Mouse (Mus musculus) kidney, postnatal 14 days (tissue): Measurements from ENCODE around the gene Pcnt.

Experiments used
- DNase-seq: peaks from one replicate; pipeline ENCODE4 v3.0.0; 2022; ENCODE audit warnings: mixed read lengths

Gene Pcnt

DNA sequence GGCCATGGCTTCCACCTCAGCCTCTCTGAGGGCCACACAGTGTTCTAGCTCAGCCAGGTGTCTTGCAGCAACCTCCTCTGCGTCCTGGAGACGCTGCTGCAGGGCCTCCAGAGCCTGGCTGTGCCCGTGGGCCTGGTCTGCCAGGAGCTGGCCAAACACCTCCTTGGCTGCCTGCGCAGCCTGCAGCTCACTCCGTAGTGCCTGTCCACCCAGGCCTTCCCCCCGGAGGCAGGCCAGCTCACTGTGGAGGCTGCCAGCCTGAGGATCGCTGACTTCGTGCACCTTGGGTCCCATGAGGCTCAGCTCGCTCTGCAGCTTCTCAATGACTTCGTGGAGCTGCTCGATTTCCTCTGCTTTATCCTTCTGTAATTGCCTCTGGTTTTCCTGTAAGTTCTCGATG lies 50.0 kb downstream of the Pcnt start:
- no peak for DNase-seq

GRCm38 (mm10) chr10:76391786-76392185 lies 50.8 kb downstream of the Pcnt start:
- peak; percentile 22 for DNase-seq

DNA sequence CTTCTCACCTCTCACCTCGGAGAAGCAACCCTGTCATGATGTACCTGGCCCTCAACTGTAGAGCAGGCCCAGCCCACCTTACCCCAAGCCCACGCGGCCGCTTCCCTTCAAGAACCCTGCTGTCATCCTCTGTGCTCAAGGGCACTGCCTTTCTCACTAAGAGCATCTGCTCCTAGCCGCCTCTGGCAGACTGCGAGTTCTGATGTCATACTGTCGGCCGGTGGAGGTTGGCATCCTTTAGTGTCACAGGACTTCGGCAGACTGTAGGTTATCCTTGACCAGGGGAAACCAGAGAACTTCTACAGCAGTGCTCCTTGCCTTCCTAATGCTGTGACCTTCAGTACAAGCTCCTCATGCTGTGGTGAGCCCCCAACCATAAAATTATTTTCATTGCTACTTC lies 51.4 kb downstream of the Pcnt start:
- no peak for DNase-seq

- no peak for DNase-seq
Observed at GRCm38 (mm10) chr10:76374981-76375380, 67.6 kb downstream of the Pcnt start.

- no peak for DNase-seq
Observed at GRCm38 (mm10) chr10:76371736-76372135, 70.8 kb downstream of the Pcnt start.

GRCm38 (mm10) chr10:76368766-76369165 lies 73.8 kb downstream of the Pcnt start:
- no peak for DNase-seq

GRCm38 (mm10) chr10:76363233-76363632 lies 79.4 kb downstream of the Pcnt start:
- DNase-seq, result no peak

DNA sequence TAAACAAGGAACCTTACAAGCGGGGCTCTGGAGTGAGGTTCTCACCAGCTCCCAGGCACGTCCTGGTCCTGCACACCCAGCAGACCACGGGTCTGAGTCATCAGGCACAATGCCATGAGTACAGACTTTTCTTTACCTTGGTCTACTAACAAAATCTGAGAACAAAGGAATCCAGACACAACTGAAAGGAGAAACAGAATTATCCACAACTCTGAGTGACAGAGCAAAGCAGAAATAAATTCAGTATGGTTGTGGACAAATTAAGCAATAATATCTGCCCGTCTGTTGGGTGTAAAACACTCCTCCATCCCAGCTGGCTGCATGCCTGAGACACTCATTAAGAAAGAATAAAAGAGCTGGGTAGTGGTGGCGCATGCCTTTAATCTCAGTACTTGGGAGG lies 84.1 kb downstream of the Pcnt start:
- DNase-seq, result no peak

GRCm38 (mm10) chr10:76357286-76357875 lies 85.2 kb downstream of the Pcnt start:
- DNase-seq, result no peak

DNA sequence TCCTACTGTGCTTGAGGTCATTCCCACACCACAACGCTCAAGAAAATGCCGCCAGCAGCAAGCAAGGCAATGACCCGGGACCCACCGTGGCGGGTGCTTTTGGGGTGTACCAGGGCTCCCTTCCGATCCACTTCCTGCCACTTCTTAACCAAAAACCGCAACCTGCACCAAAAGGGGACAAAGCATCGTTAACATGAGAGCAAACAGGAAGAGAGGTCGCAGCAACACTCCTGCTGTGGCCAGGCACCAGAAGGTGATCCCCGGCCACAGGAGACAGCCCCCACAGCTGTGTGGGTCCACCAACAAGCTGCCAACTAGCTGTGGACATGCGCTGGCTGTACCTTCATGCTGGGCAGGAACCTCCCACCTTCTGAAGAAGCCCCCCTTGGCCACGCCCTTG lies 87.6 kb downstream of the Pcnt start:
- DNase-seq, result no peak

DNA sequence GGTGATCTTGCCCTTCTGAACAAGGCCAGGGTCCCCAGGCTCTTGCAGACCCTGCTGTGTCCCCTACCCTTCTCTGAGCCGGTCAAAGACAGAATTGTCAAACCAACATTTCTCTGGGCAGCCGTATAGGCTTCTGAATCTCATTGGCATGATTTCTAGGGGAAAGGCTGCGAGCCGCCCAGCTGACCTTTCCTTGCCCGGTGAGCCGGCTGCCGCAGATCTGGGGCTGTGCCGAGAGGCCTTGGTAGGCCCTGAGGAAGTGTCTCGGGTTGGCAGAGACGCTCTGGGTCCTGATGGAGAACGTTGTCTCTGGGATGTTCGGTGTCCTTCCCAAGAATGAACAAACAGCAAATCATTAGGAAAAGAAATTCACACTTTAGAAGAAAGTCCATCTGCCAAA lies 88.6 kb downstream of the Pcnt start:
- no peak for DNase-seq

GRCm38 (mm10) chr10:76351953-76352352 lies 90.6 kb downstream of the Pcnt start:
- DNase-seq, result no peak

GRCm38 (mm10) chr10:76346589-76346988 lies 96.0 kb downstream of the Pcnt start:
- peak; percentile 63 for DNase-seq

GRCm38 (mm10) chr10:76346043-76346491 lies 96.5 kb downstream of the Pcnt start:
- DNase-seq, result peak; percentile 49

- no peak for DNase-seq
Observed at GRCm38 (mm10) chr10:76345540-76345902, 97.1 kb downstream of the Pcnt start.

DNA sequence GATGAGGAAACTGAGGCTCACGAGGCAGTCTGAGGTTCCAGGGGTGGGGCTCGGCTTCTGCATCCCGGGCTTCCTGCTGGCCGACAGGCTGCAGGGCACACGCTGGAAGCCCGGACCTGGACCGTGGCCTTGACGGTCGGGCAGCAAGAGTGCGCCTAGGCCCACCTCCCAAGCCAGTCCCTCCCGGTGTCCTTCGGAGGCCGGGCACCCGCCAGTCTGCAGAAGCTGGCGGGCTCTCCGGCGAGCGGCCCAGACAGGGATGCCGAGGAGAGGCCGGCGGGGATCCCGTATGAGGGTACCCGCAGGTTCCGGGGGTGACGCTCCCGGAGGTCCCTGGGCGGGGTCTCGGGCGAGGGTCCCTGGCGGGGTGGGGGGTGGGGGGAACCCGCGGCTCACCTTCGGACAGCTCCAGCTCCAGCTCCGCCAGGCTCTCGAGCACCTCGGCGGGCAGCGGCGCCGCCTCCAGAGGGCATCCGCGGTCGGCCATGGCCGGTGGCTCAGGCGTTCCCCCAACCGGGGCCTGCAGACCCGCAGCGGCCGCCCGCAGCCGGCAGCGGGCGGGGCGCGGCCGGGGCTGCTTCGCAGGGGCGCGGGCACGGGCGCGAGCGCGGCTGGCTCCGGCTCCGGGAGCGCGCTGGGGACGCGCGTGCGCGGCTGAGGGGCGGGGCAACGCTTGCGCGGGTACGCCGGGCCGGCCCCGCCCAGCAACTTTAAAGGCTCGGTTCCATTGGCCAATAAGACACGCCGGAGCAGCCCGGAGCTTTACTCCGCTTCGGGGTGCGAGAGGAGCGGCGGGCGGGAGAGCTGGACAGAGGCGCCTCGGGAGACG lies 97.7 kb downstream of the Pcnt start, which contains the start of gene Dip2a:
Dip2a (minus strand) TSS at position 581 of the 829 bp plus-strand sequence.
- peak; percentile 99 for DNase-seq

DNA sequence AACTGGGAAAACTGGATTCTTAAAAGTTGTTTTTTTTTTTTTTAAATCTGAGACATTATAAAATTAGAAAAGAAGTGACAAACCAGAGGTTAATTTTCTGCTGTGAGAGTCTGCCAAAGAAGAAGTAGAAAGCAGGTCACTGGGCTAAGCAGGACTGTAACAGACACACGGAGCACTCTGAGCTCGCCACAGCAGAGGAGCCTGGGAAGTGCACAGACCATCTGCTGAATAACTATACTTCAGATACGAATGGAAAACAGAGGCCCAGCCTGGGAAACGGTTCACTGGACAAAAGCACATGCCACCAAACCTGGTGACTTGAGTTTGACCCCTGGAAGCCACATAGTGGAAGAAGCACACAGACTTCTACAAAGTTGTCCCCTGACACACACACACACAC lies 108.2 kb downstream of the Pcnt start:
- peak; percentile 28 for DNase-seq

DNA sequence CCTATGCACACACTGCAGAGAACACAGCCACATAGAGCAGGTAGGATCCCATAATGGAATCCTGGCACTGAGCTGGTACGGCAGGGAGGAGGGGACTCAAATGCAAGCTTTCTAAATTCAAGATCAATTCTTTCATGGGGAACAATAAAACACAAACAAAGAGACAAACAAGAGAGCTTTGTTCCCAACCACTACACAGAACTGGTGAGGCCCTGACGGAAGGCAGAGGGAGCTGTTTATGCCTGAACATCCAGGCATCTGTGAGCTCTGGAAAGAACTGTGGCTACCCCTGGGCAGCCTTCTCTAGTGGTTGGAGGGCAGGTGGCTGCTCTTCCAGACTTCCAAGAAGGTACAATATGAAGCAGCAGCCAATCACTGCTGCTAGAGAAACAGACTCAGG lies 110.5 kb downstream of the Pcnt start:
- no peak for DNase-seq

- DNase-seq, result no peak
Observed at GRCm38 (mm10) chr10:76329093-76329492, 113.5 kb downstream of the Pcnt start.

DNA sequence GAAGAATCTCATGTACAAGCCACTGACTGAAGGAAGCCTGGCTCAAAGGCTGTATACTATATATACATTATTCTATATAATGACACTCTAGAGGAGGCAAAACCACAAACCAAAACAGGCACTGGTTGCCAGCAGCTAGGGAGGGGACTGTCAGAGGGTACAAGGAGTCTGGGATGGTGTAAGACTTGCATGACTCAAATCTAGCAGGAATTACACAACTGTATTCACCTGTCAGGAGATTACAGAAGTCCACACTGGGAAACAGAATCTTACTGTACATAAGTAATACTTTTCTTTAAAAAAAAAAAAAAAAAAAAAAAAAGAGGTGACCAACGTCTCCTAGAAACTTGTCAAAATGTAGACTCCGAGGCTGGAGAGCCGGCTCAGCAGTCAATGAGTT lies 114.0 kb downstream of the Pcnt start:
- DNase-seq, result no peak

DNA sequence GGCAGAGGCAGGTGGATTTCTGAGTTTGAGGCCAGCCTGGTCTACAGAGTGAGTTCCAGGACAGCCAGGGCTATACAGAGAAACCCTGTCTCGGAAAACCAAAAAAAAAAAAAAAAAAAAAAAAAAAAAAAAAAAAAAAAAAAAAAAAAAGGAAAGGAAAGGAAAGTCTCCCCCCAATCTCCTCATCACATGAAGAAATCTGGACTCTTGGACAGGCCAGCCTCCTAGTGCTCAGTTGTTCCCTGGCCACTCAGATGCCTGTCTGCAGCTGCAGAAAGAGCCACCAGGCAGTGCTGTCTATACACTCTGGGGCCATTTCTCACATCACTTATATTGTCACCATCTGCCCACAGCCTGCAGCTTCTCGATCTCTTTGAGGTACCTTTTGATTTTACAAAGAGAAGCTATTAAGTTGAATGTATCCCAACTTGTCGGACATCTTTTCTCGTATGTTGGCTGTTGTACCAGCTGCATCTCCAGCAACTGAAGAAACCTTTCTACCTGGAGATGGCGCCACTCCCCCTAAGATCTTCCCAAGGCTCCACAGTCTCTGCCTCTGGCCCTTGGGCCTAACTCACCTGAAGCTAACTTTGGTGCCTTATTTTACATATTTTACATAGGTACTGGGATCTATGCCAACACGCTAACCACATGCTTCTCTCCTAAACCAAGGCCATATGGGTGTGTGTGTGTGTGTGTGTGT lies 116.1 kb downstream of the Pcnt start:
- peak; percentile 56 for DNase-seq

- no peak for DNase-seq
Observed at GRCm38 (mm10) chr10:76317623-76318022, 125.0 kb downstream of the Pcnt start.

GRCm38 (mm10) chr10:76316194-76316593 lies 126.4 kb downstream of the Pcnt start:
- DNase-seq, result no peak

DNA sequence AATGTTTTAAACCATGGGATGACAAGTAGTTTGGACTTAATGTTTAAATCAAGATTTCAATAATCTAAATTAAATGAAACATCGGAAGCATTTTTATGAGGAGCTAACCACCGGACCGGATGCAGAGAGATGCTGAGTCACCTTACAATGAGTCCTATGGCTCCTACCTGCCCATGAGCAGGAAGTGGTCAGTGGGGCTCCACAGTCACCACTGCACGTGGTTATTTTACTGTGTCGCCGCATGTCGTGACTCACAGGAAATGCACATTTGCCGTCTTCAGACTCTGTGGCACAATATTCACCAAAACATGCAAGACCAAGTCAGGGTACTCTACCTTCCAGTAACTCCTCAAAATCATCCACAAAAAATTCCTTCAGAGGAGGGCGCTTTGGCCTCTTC lies 135.8 kb downstream of the Pcnt start:
- DNase-seq, result no peak
